ENCODE assay signal across 12 mouse cellular contexts in genomic region chr12:85956251-85956650, GRCm38 (mm10).
DNase-seq lines count a peak whose midpoint lies in the region; ATAC-seq lines count a peak whose summit lies in the region.
"Had no signal": no experiment of that assay in that cellular context is flagged by ENCODE, and none has a peak within 500 bp of the region (broad histone marks: within the 10 kb centered on the region; RNA-seq: fewer than 3 reads in every experiment).

No protein-coding gene starts in this region.

- WGBS in limb, embryonic 11.5 days: 87% methylated on average over 6 of the region's 6 CpGs
- 75% methylated on average over 6 of the region's 6 CpGs for WGBS in intestine, embryonic 15.5 days

- no peak overlapping the region for H3K4me3 ChIP-seq in limb, embryonic 11.5 days (ENCODE audit: low read depth, low read length)
- H3K4me3 ChIP-seq in intestine, embryonic 15.5 days (replicated peaks): no peak overlapping the region

- no peaks in the 10 kb centered on the region for H3K9me3 ChIP-seq in limb, embryonic 11.5 days (ENCODE audit: control insufficient read depth, low read length)
- no peaks in the 10 kb centered on the region for H3K9me3 ChIP-seq in intestine, embryonic 15.5 days

- H3K4me1 ChIP-seq in limb, embryonic 11.5 days (ENCODE audit: control insufficient read depth, insufficient read depth, low read length): peaks cover 22% of the 10 kb centered on the region
- no peaks in the 10 kb centered on the region; the same call in 1 of the 2 replicates for H3K4me1 ChIP-seq in intestine, embryonic 15.5 days (replicated peaks)

- H3K36me3 ChIP-seq in limb, embryonic 11.5 days (ENCODE audit: control insufficient read depth, insufficient read depth, low read length): no peaks in the 10 kb centered on the region
- H3K36me3 ChIP-seq in intestine, embryonic 15.5 days: no peaks in the 10 kb centered on the region

- DNase-seq in right cerebral cortex, adult 18-20 months: peak; percentile 92
- DNase-seq in right cerebral cortex, postnatal 4 days: no peak
- peak; percentile 82 for DNase-seq in frontal cortex, postnatal 36 days (ENCODE audit: low spot score in 2 of 2)
- DNase-seq in limb, embryonic 11.5 days (ENCODE audit: low spot score): no peak
- no peak for DNase-seq in gastrocnemius, postnatal 25 days
- DNase-seq in ovary, postnatal 14 days (ENCODE audit: low spot score): no peak
- DNase-seq: cerebellum, postnatal 25 days; thymus, postnatal 36 days had no signal

- no peak for ATAC-seq in limb, embryonic 11.5 days (ENCODE audit: insufficient number of reproducible peaks, low FRiP score, low TSS enrichment, low read depth)
- no peak for ATAC-seq in intestine, embryonic 15.5 days
- ATAC-seq: hindbrain, postnatal 0 days had no signal

- H3K27ac ChIP-seq in limb, embryonic 11.5 days (replicated peaks; ENCODE audit: low read depth, low read length): 0 out of 2 replicates have a peak overlapping the region, but pooled peaks have one; percentile 30
- no peak overlapping the region for H3K27ac ChIP-seq in intestine, embryonic 15.5 days
- H3K27ac ChIP-seq: hindbrain, postnatal 0 days; kidney, postnatal 0 days had no signal

- H3K4me2 ChIP-seq in limb, embryonic 11.5 days (ENCODE audit: low read depth, severe bottlenecking): no peak overlapping the region
- no peak overlapping the region for H3K4me2 ChIP-seq in intestine, embryonic 15.5 days (replicated peaks)
- H3K4me2 ChIP-seq: liver, embryonic 11.5 days had no signal

- no peak overlapping the region for H3K9ac ChIP-seq in limb, embryonic 11.5 days (ENCODE audit: low read length)
- H3K9ac ChIP-seq in intestine, embryonic 15.5 days: no peak overlapping the region

- no peaks in the 10 kb centered on the region for H3K27me3 ChIP-seq in limb, embryonic 11.5 days (ENCODE audit: control insufficient read depth, insufficient read depth, low read length)
- H3K27me3 ChIP-seq in intestine, embryonic 15.5 days (replicated peaks): no peaks in the 10 kb centered on the region

Comparison
In these comparisons a context has a peak if more than half of its experiments do, and no peak if none do; other contexts are left out.
1. DNase-seq: peak in right cerebral cortex, adult 18-20 months (single experiment) and frontal cortex, postnatal 36 days (2 of 2); none in right cerebral cortex, postnatal 4 days (single experiment), limb, embryonic 11.5 days (single experiment), gastrocnemius, postnatal 25 days (single experiment) and ovary, postnatal 14 days (single experiment).